Mouse (Mus musculus): ENCODE results near the gene Tnnt2. TPM values are rescaled to one million over a fixed set of nuclear protein-coding genes. Genes with fewer than 3 reads are reported as not detected.

The Tnnt2 gene
- polyA plus RNA-seq, 1 experiment from 2014 or later = 151 TPM

DNA sequence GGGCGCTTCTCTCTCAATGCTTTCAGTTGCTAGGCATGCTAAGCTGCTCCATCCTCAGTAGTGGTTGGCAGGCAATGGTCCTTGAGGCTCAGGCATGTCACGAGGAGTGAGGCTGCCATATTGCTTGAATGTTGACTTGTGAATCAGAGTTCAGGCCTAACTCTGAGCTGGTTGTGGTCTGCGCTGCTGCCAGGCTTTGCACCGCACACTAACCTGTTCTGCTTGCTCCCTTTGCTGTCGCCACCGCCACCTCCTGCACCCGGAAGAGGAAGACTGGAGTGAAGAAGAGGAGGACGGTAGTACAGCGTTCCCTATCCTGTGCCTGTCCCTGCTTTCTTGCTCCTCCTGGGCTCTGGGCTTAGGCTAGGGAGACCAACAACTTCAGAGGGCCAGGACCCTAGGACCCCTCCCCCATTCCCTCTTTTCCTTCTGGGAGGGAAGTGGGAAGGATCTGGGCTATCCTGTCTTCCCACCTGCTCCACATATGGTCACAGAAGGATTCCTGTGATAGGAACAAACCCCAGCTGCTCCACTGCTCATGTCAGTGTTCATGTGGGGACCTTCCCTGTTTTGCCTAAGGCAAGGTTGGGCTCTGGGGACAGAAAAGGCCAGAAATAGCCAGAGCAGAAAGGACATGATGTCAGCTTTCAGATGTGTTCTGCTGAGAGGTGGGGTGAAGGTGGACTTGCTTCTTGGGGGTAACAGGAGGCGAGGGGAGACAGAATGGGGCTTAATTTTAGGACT is 7.5 kb downstream of the Tnnt2 start:
- 83% methylated on average over 10 of the region's 10 CpGs for WGBS
- no peaks in the 10 kb centered on the region for H3K27me3 ChIP-seq
- H3K9ac ChIP-seq = no peak overlapping the region
- no peak overlapping the region for H3K4me2 ChIP-seq (replicated peaks)
- H3K4me1 ChIP-seq = 0 out of 2 replicates have a peak, but pooled peaks cover 4% of the 10 kb centered on the region
- no peak overlapping the region for H3K4me3 ChIP-seq (replicated peaks)
- H3K9me3 ChIP-seq (replicated peaks) = no peaks in the 10 kb centered on the region
- no peaks in the 10 kb centered on the region for H3K36me3 ChIP-seq
- H3K27ac ChIP-seq (replicated peaks) = no peak overlapping the region
- ATAC-seq (ENCODE audit: insufficient number of reproducible peaks, low FRiP score, low TSS enrichment, low read depth) = no peak

DNA sequence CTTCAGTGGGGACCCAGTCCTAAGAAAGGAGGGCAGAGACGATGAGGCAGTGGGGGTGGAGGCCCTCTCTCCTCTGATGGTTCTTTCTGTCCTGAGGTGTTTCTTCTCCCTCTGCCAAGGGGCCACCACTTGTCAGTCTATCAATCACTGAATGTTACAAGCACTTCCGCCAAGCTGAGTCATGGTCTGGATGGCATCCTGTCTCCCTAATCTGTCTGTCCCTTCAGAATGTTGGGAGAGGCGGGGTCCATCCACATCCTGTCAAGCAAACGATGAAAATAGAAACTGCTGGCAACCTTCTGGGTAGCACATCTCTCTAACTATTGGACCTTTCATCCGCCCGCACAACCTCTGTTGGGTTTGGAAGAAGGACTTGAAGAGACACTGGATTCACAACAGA is 8.3 kb downstream of the Tnnt2 start:
- 60% methylated on average over 6 of the region's 6 CpGs for WGBS
- Histone ChIP-seq H3K4me2 (replicated peaks) (no peak overlapping the region), H3K4me1 (0 out of 2 replicates have a peak, but pooled peaks cover 4% of the 10 kb centered on the region), H3K9ac (no peak overlapping the region), H3K36me3 (no peaks in the 10 kb centered on the region), H3K4me3 (replicated peaks) (no peak overlapping the region), H3K9me3 (replicated peaks) (no peaks in the 10 kb centered on the region), H3K27me3 (no peaks in the 10 kb centered on the region), H3K27ac (replicated peaks) (no peak overlapping the region)
- ATAC-seq (ENCODE audit: insufficient number of reproducible peaks, low FRiP score, low TSS enrichment, low read depth) = no peak

DNA sequence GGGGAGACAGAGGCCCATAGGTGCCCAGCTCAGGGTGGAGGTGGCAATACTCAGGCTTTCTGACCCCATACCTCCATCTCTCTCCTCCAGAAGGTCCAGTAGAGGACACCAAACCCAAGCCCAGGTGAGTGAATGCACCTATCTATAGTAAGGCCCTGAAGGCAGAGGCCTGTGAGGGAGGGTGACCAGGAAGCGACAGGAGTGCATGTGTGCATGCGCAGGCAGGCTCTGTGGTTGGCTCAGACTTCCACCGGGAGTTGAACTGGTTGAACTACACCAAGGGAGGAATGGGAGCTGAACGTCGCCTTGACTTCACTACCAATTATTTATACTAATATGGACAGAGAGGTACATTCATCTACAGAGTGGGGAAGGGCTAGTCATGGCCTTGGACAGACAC is 10.5 kb downstream of the Tnnt2 start:
- 0 out of 2 replicates have a peak, but pooled peaks cover 4% of the 10 kb centered on the region for H3K4me1 ChIP-seq
- no peak overlapping the region for H3K27ac ChIP-seq (replicated peaks)
- H3K4me3 ChIP-seq (replicated peaks) = no peak overlapping the region
- H3K9me3 ChIP-seq (replicated peaks) = no peaks in the 10 kb centered on the region
- no peak overlapping the region for H3K9ac ChIP-seq
- H3K4me2 ChIP-seq (replicated peaks) = no peak overlapping the region
- no peak for ATAC-seq (ENCODE audit: insufficient number of reproducible peaks, low FRiP score, low TSS enrichment, low read depth)
- H3K36me3 ChIP-seq = no peaks in the 10 kb centered on the region
- 69% methylated on average over 5 of the region's 5 CpGs for WGBS
- H3K27me3 ChIP-seq = no peaks in the 10 kb centered on the region

DNA sequence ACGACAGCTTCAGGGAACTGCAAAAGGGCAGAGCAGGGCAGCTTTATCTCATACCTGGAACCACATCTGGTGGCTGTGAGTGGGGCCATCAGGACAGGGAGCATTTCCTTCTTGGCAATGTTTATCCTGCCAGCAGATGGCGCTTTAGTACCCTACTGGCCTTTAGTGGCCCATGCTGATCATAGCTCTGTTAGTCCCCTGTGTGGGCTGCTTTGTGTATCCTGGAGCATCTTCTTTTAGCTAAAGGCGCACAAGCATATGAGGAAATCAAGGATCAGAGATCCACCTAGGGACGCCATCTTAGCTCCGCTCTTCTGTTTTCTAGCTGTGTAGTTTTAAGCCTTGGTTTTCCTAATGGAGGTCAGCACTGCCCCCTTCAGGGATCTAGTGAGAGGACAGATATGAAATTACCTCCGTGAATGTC is 11.0 kb downstream of the Tnnt2 start:
- no peaks in the 10 kb centered on the region for H3K9me3 ChIP-seq (replicated peaks)
- no peaks in the 10 kb centered on the region for H3K27me3 ChIP-seq
- 0 out of 2 replicates have a peak, but pooled peaks cover 4% of the 10 kb centered on the region for H3K4me1 ChIP-seq
- H3K4me2 ChIP-seq (replicated peaks) = no peak overlapping the region
- no peak overlapping the region for H3K27ac ChIP-seq (replicated peaks)
- no peak overlapping the region for H3K4me3 ChIP-seq (replicated peaks)
- ATAC-seq (ENCODE audit: insufficient number of reproducible peaks, low FRiP score, low TSS enrichment, low read depth) = no peak
- no peaks in the 10 kb centered on the region for H3K36me3 ChIP-seq
- WGBS = 29% methylated on average over 6 of the region's 6 CpGs
- H3K9ac ChIP-seq = no peak overlapping the region

DNA sequence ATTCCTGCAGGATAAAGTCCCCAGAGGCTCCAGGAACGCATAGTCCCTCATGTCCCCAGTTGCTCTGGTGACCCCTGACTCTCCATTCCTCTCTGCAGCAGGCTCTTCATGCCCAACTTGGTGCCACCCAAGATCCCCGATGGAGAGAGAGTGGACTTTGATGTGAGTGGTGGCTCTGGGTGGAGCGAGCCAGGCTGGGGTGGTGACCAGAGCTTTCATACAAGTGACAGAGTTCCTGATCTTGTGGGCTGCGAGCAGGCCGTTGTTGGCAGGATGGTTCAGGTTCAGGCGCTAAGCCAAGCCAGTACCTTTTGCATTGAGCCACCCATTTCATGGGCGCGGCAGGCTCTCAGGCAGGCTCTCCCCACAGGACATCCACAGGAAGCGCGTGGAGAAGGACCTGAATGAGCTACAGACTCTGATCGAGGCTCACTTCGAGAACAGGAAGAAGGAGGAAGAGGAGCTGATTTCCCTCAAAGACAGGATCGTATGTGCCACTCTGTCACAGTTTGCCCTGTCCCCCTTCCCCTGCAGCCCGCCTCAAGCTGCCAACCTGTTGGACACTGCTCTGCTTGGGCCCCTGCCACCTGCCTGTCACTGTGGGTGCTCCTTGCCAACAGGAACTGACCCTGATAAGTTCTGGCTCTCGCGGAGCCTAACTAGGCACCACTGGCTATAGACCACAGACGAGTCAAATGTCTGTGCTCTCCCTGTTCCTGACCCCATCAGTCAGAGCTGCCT is 11.6 kb downstream of the Tnnt2 start:
- ATAC-seq (ENCODE audit: insufficient number of reproducible peaks, low FRiP score, low TSS enrichment, low read depth) = no peak
- Histone ChIP-seq H3K4me2 (replicated peaks) (no peak overlapping the region), H3K4me3 (replicated peaks) (no peak overlapping the region), H3K4me1 (0 out of 2 replicates have a peak, but pooled peaks cover 4% of the 10 kb centered on the region), H3K9ac (no peak overlapping the region), H3K36me3 (no peaks in the 10 kb centered on the region), H3K9me3 (replicated peaks) (no peaks in the 10 kb centered on the region), H3K27ac (replicated peaks) (no peak overlapping the region), H3K27me3 (no peaks in the 10 kb centered on the region)
- 81% methylated on average over 17 of the region's 17 CpGs for WGBS

DNA sequence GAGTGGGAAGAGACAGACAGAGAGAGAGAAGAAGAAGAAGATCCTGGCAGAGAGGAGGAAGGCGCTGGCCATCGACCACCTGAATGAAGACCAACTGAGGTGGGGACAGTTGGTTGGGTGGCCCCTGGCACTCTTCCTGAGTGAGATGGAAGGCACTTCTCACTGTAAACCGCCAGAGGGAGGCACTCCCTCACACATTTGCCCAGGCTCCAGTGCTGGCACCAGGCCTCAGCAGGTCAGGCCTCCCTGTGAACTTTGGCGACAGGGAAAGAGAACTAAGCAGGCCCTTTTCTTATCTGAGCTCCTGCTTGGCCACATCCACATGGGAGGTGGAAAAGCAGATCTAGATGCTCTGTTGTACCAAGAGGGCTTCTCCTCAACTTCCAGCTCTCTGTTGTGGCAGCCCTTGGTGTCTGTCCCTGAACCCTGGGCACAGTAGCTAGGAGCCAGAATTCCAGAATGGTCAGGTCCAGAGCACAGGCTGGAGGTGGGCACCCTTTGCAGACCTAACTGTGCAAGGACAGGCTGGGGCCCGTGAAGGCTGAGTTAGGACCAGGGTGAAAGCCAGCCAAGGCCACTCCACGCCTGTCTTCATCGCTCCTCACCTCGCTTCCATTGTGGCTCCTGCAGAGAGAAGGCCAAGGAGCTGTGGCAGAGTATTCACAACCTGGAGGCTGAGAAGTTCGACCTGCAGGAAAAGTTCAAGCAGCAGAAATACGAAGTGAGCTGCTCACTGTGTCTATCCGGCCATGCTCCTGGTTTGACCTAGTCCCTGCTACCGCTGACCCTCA is 14.8 kb downstream of the Tnnt2 start:
- WGBS = 71% methylated on average over 12 of the region's 12 CpGs
- no peaks in the 10 kb centered on the region for H3K9me3 ChIP-seq (replicated peaks)
- no peaks in the 10 kb centered on the region for H3K36me3 ChIP-seq
- no peak for ATAC-seq (ENCODE audit: insufficient number of reproducible peaks, low FRiP score, low TSS enrichment, low read depth)
- H3K27me3 ChIP-seq = no peaks in the 10 kb centered on the region
- H3K4me3 ChIP-seq (replicated peaks) = no peak overlapping the region
- H3K9ac ChIP-seq = no peak overlapping the region
- no peak overlapping the region for H3K27ac ChIP-seq (replicated peaks)
- H3K4me1 ChIP-seq = no peaks in the 10 kb centered on the region
- no peak overlapping the region for H3K4me2 ChIP-seq (replicated peaks)

DNA sequence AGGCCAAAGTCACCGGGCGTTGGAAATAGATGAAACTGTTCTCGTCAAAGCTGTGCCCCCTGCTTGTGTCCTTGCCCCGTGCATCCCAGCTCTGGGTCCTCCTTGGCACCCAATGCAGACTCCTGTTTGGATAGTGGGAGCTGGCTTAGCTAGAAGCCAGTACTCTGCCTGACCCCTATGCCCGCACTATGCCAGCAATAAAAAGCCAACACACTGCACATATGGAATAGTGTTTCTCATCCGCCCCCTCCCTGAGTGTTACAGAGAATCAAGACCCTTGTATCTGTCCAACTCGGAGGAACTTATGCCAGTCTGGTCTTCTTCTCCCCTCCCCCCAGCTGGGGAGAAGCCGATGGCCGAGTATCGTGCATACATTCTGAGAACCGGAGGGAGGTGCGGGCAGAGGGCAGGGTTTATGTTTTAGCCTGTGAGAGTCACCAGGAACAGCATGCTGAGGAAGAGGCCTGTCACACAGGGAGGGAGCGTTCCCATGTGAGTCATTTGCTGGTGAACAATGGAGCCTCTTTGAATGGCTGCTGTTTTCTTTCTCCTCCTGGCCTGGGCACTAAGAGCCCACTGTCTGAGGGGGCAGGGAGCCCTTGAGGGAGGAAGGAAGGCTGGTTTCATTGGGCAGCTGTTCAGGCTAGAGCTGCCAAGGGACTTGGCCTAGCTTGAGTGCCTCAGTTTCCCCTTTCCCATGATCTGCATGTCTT is 16.0 kb downstream of the Tnnt2 start:
- WGBS = 49% methylated on average over 13 of the region's 13 CpGs
- Histone ChIP-seq H3K9me3 (replicated peaks) (no peaks in the 10 kb centered on the region), H3K4me3 (replicated peaks) (no peak overlapping the region), H3K4me1 (no peaks in the 10 kb centered on the region), H3K36me3 (no peaks in the 10 kb centered on the region), H3K9ac (no peak overlapping the region), H3K27me3 (no peaks in the 10 kb centered on the region), H3K4me2 (replicated peaks) (no peak overlapping the region), H3K27ac (replicated peaks) (no peak overlapping the region)
- no peak for ATAC-seq (ENCODE audit: insufficient number of reproducible peaks, low FRiP score, low TSS enrichment, low read depth)

DNA sequence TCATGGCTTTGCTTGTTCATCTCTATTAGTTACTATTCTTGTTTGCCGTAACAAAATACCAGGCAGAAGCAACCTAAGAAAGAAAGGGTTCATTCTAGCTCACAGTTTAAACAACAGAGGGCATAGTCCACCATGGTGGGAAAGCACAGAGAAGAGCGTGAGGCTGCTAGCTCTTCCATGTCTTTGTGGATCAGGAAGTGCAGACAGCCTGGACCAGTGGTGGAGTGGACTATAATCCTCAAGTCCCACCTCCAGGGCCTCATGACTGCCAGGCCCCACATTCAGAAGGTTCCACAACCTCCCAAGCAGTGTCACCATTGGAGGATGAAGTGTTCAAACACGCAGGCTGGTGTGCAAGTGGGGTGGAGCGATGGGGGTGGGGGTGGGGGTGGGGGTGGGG is 17.0 kb downstream of the Tnnt2 start:
- Histone ChIP-seq H3K9me3 (replicated peaks) (no peaks in the 10 kb centered on the region), H3K4me3 (replicated peaks) (no peak overlapping the region), H3K27ac (replicated peaks) (no peak overlapping the region), H3K27me3 (no peaks in the 10 kb centered on the region), H3K4me1 (no peaks in the 10 kb centered on the region), H3K9ac (no peak overlapping the region), H3K4me2 (replicated peaks) (no peak overlapping the region), H3K36me3 (no peaks in the 10 kb centered on the region)
- 83% methylated on average over 4 of the region's 4 CpGs for WGBS
- no peak for ATAC-seq (ENCODE audit: insufficient number of reproducible peaks, low FRiP score, low TSS enrichment, low read depth)

DNA sequence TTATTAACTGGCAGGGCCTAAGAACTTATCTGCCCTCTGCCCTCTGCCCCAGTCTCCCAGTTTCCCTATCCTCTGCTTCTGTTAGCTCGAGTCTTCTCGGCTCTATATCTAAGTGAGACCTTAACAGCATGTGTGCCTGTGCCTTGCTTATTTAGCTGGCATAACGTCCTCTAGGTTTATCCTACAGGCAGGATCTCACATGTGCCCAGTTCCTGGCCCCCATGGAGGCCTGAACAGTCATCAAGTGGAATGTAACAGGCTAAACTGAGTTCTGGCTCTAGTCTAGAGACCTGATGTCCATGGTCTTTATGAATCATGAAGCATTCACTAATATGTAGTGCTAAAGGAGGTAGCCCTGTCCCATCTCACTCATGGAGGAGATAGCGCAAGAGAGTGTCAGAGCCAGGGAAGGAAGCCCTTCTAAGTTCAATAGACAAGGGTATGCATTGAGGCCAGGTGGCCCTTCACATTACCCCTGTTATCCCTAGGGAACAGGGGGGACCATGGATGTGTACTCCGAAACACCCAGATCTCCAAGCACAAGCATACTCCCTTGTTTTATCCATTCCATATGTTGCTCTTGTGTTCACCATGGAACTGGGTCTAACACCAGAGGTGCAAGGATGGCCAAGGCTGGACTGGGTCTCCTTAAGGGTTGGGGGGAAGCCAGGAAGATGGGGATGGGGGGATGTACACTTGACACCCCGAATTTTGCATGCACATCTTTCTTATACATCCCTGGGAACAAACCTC is 18.6 kb downstream of the Tnnt2 start:
- H3K27me3 ChIP-seq = no peaks in the 10 kb centered on the region
- H3K9me3 ChIP-seq (replicated peaks) = no peaks in the 10 kb centered on the region
- no peaks in the 10 kb centered on the region for H3K36me3 ChIP-seq
- H3K27ac ChIP-seq (replicated peaks) = no peak overlapping the region
- H3K4me2 ChIP-seq (replicated peaks) = no peak overlapping the region
- WGBS = 81% methylated on average over 6 of the region's 6 CpGs
- H3K4me3 ChIP-seq (replicated peaks) = no peak overlapping the region
- no peaks in the 10 kb centered on the region for H3K4me1 ChIP-seq
- no peak for ATAC-seq (ENCODE audit: insufficient number of reproducible peaks, low FRiP score, low TSS enrichment, low read depth)
- H3K9ac ChIP-seq = no peak overlapping the region

DNA sequence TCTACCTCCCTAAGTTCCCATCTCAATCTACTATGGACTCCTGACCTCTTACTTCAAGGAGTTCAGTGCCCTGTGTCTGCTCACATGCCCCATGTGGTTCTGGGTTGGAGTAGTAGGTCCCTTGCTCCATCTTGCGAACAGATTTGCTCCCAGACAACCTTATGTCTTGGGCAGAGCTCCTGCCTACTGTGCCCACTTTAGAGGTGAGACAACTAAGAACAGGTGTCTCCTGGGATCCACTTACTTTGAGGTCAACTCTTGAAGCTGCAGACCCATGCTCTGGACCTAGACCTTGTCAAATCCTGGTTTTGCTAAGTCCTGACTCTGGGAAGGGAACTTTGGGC is 19.2 kb downstream of the Tnnt2 start:
- WGBS = 90% methylated on average over 1 of the region's 1 CpGs
- Histone ChIP-seq H3K9me3 (replicated peaks) (no peaks in the 10 kb centered on the region), H3K27me3 (no peaks in the 10 kb centered on the region), H3K4me2 (replicated peaks) (no peak overlapping the region), H3K9ac (no peak overlapping the region), H3K4me3 (replicated peaks) (no peak overlapping the region), H3K27ac (replicated peaks) (no peak overlapping the region), H3K36me3 (no peaks in the 10 kb centered on the region), H3K4me1 (no peaks in the 10 kb centered on the region)
- no peak for ATAC-seq (ENCODE audit: insufficient number of reproducible peaks, low FRiP score, low TSS enrichment, low read depth)
